Mouse (Mus musculus) naive thymus-derived CD4-positive, alpha-beta T cell, adult 2 months (primary cell): ENCODE results near the gene Garnl3.
A peak's percentile ranks its signal among the peaks of the same experiment; 100 is the strongest.

Experiments
- DNase-seq: peaks from one replicate; pipeline ENCODE4 v3.0.0-alpha.2; 2011; ENCODE audit warnings: low read depth

Gene Garnl3

DNA sequence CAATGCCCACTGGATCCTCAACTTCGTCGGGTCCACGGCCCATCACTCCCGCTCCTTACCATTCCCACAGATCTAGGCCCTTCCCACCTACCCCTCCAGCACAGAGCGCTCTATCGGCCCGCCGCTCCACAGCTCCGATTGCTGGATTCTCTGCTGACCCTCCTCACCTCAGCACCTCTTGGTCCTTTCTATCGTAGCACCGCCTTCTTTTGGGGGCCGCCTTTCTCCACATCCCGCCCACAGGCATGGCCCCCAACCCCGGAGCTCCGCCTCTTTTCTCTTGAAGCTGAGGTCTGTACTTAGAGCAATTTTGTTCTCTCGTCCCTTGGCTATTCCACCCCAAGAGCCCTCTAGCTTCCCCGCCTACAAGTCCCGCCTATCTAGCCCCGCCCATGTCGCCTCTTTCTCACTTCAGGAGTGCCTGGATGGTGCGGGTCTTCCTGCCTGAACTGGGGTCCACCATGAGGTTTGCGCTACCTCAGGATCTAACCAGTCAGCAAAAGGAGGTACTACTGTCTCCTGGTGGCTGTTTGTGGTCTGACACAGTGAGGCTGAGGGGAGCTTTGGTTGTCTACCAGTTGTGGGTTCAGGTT is at the start of gene Garnl3:
Garnl3 (minus strand) TSS at position 155 of the 593 bp plus-strand sequence.
- DNase-seq = peak; percentile 83

- no peak for DNase-seq
Observed at GRCm38 (mm10) chr2:33179930-33180630, 48.6 kb upstream of the Garnl3 start.

DNA sequence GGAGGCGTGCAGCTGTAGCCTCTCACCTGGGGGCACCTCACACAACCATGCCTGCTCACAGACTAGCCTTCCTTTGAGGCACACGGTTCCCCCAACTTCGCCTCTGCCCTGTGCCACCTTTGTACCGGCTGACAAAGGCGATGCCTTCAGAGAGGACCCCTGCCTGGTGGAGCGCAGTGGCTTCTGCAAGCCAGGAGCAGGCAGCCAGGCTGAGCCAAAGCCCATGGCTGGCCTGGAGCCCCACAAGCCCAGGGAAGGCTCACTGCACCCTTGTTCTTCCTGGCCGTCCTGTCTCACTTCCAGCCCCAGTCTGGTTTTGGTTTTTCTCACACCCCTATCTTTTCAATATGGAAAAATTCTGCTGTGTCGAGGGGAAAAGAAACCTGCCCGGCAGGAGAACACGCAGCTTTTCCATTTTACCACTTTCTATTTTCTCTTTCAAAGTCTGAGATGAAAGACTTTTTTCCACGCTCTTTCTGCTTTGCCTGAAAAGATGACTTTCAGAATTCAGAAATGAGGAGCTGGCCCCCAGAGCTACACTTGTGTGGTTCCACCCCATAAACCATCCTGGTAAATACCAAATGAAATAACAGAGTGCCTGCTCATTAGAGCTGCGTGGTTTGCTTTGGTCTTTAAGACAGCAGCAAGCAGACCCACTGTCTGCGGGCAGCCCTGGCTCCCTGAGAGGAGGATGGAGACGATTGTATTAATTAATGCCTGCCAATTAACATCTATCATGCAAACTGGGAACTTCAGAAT is 47.9 kb upstream of the Garnl3 start:
- no peak for DNase-seq

- no peak for DNase-seq
Observed at GRCm38 (mm10) chr2:33178243-33178932, 46.9 kb upstream of the Garnl3 start.

DNA sequence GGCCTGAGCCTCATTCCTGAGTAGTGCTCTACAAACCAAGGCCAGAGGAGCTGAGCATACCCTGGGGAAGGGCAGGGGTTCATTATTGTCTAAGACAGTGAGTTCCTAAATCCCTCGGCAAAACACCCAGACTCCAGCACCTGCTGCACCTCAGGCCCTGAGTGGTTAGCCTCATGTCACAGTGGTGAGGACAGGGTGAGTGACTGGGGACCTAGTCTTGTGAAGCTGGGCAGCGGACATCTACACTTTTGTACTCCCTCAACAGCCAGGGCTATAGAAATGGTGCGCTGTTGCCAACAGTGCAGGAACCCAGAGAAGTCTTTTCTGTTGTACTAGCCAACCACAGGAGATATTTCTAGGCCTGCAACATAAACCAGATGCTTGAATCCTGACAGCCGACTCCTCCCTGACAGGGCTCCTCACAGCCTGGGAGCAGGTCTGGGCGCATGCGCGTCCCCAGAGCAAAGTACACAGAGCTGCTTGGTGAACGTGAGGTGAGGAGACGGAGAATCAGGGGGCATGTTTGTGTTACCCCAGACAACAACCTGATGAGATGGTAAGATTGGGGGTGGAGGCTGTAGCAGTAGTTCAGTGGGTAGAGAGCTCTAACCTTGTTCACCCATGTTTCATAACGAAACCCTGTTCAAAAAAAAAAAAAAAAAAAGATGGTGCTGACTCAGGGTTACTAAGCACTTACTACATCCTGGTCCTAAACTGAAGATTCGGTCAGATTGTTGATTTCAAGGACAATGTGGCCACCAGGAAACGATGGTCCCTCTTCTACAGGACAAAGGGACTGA is 46.2 kb upstream of the Garnl3 start:
- no peak for DNase-seq

DNA sequence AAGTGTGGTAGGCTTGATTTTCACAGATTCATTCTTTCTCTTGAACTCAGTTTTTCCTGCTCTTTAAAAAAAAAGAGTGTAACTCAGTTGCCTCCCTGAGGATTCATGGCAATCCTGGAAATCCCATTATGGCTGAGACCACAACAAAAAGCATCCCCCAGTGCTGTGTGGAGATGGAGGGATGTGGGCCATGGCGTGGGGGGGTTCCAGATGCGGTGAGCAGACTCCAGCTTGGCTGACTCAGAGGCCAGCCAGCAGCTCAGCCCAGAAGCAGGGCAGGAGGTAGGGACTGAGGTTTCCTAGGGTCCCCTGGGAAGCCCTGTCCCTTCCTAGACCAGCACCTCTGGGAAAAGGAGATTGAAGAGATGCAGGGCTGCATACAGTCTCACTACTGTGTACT is 45.5 kb upstream of the Garnl3 start:
- no peak for DNase-seq

- peak; percentile 10 for DNase-seq
Observed at GRCm38 (mm10) chr2:33176516-33176915, 45.1 kb upstream of the Garnl3 start.

DNA sequence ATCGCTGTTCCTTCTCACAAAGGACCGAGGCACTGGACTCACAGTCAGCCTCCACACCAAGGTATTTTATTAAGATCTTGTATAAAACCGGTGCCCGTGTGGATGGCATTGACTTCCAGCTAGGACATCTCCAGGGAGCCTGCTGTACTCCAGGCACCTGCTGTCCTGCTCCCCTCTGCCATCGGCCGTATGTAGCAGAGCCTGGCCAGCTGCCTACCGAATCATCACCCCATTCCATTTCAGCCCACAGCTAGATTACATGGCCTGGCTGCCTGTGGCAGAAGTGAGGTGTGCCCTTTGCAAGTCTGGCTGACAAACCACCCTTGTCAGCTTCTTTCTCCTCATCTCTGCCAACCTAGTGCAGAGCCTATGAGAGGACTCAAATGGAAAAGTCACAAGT is 42.2 kb upstream of the Garnl3 start:
- DNase-seq = no peak

DNA sequence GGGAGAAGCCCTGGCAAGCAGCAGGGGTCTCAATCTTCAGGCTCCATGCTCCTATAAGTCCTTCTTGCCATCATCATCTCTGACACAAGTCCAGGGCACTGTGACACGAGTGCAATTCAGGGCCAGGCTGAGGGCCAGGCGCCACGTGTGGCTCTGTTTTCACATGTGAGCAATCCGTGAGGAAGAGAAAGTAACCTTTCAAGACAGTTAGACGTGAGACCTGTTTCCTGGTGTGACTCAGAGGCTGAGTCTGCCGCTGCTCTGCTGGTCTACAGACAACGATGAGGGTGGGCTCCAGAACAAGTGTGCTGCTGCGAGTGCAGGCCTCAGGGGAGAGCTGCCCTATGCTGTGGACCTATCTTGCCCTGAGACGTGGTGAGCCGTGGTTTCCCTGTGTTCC is 41.7 kb upstream of the Garnl3 start:
- no peak for DNase-seq

DNA sequence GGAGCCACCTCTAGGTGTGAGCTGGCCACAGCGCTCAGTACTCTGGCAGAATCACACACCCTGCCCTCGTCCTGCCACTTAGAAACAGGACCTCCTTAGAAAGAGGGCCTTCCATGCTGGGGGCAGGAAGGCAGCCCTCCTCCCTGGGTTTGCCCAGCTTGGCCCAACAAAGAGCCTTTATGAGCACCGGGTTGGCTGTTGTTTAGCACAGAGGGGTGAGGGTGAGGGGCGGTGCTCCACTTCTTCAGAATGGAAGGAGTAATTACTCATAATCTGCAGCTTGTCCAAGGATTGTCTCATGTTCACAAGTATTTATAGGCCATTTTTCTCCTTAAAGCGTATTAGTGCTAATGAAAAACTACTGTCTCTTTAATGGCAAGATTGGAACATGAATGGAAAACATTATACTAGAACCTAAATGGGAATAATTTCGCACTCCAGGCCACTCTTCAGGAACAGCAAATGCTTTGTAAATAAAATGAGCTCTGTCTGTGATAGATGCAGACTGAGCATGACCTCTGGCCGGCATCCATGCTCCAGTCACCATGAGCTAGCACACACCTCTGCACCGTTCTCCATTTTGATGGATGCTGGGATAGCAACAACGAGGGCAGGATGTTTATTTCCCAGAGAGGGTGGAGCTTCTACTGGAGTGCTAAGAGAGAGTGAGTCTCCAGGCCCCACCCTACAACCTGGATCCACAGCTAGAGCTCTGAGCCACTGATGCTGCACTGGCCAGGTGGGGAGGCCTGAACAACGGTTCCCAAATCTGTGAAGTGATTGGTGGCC is 39.5 kb upstream of the Garnl3 start:
- DNase-seq = no peak

DNA sequence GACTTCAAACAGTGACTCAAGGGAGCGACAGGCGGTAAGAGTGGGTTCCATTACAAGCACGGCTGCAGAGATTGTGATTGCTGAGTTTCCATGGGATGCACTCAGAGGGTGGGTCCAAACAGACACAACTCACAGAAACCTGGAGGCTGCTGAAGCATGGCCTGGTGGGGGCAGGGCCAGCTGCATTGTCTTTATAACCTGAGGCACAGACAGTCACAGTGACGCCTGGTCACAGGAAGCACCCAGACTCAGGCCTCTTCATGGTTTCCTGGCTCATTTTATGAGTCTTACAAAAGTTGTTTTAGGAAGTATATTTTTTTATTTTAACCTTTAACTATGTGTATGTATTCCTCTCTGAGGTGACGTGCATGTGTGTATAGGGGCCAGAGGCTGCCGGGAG is 38.0 kb upstream of the Garnl3 start:
- DNase-seq = no peak

DNA sequence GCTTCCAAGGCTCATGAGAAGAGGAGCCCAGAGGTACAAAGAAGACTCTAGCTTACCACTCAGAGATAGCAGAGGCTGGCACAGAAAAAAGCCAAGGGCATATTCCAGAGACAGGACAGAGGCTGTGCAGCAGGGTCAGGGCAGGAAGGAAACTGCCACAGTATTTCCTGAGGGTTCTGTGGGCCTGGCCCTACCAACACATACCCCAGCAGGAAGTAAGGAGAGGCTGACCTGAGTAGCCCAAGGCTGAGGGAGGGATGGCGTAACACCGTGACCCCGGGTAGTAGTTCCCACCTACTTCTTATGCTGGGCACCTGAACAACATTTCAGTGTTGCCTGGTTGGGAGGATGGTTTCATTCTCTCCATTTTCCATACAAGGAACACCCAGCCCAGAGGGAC is 35.6 kb upstream of the Garnl3 start:
- no peak for DNase-seq

DNA sequence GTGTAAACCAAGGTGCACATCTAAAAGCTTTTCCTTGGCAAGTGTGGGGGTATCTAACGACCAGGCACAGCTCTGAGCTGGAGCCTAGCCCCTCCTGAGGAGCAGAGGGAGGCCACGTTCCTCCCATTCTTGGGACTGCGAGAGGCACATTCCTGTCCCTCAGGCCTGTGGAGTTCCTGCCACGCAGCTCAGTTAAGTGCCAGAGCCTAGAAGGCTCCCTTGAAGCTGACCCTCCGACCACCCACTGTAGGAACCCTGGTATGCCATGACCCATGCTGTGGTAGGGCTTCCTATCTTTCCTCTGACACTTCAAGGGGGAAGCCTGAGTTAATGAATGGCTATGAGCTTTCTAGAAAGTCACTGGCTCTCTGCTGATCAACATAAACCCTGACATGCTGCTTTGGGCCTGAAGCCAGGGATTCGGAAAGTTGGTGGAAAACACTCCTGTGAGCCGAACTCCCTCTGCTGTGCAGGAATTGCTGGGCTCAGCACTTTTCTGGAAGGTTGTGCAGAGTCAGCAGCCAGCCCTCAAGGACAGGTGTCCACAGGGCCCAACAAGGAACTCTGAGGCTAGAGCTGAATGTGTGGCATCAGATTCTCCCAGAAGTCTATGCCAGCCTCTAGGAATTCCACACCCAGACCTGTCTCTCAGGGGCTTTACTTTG is 34.4 kb upstream of the Garnl3 start:
- DNase-seq = no peak

DNA sequence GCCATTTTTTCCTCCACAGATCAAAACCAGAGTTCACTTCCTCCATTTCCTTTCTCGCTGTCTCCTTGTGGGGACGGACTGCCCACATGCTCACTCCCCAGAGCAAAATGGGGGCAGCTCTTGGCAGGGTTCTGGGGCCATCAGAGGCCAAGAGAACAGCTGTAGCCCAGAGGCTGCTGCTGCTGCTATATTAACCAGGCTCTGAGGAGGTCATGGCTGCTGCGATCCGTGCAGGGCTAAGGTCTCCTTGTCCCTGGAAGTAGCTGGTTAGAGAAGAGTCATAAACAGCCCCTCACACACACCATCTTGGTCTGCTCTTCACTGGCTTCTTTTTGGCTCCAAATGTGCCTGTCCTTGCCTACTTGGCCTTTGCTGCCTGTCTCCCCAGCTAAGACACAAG is 33.8 kb upstream of the Garnl3 start:
- no peak for DNase-seq

- DNase-seq = no peak
Observed at GRCm38 (mm10) chr2:33164646-33165045, 33.2 kb upstream of the Garnl3 start.

DNA sequence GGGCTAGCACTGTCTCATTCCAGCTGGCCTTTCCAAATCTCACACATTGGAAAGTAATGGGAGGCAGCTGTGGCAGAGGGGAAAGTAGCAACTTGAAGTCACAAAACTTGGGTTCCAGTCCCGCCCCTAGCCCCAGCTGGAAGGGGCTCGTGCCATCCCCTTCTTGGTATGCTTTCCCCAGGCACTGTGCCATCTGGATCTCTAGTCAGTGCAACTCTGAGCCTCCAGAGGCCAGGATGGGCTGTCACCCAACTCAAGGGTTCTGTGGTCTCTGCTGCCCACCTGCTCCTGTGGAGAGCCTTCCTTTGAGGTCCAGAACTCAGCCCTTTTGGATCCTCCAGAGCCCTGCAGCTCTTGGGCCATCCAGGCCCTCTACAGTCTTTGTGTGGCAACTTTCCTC is 30.7 kb upstream of the Garnl3 start:
- no peak for DNase-seq

DNA sequence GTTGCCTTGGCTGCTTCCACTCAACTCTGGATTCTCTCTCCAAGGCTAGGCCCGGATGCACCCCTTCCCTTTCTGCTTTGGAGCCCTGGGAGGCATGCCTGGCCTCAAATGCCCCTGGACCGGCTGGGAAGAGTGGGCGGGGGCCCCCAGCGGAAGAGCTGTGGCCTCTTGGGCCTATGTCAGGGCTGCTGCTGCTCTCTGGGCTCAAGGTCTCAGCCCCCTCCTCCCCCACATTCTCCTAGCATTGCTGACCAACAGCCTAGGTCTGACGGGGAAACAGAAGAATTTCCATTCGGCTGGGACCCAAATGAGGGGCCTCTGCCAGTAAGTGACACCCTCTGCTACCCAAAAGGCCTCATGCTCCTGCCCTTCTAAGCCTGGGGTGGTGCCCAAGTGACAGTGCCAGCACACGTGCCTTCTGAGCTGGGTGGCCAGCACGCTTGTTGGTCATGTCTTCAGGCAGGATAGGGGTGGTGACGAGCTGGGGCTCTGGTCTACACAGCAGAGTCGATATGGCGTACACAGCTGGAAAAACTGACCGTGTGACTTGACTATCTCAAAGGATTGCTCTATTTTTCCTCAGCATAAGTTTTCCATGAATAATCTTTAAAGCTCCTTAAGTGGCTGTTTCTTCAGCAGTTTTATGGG is 29.0 kb upstream of the Garnl3 start:
- no peak for DNase-seq

DNA sequence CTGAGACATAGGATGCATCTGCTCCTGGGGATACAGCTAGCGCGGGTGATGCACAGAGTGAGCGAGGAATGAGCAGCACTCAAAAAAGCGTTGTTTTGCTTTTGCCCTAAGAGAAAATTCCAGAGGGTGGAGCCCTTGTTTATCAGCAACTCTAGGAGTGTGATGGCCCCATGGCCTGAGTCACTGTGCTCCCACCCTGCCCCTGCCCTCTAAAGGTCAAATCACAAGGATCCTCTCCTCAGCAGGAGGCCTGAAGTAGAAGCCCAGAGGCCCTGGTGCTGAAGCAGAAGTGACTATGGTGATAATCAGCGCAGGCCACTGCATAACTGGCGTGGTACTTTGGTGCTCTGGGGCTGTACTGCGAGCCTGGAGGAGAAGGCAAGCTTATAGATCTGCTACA is 28.1 kb upstream of the Garnl3 start:
- DNase-seq = no peak

- no peak for DNase-seq
Observed at GRCm38 (mm10) chr2:33158895-33159294, 27.4 kb upstream of the Garnl3 start.

DNA sequence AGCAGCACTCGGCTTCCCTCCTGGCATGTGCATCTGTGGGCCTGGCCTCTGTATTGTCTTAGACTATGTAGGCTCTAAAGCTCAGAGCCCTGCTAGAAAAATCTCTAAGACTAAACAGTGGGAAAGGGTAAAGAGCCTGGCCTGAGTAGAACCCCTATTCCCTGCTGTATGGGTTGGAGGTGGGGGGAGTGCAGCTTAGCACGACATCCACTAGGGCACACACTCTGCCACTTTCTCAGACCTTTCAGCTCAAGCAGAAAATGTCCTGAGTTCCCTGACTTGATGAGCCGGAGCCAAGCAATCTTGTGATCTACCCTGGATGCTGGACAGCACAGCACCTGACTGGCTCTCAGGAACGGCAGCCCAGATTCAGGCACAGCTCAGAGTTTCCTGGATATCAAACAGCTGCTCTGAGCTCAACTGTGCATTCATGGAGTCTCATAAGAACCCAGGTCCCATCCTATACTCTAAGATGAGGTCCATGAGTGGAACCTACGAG is 24.9 kb upstream of the Garnl3 start:
- no peak for DNase-seq
